ENCODE assay signal across 22 mouse cellular contexts in genomic region chr11:46386556-46386955, GRCm38 (mm10). TPM values are rescaled to one million over a fixed set of nuclear protein-coding genes. Genes with fewer than 3 reads are reported as not detected.
A peak's percentile ranks its signal among the peaks of the same experiment; 100 is the strongest.
DNase-seq lines count a peak whose midpoint lies in the region; ATAC-seq lines count a peak whose summit lies in the region.
"Had no signal": no experiment of that assay in that cellular context is flagged by ENCODE, and none has a peak within 500 bp of the region (broad histone marks: within the 10 kb centered on the region; RNA-seq: fewer than 3 reads in every experiment).

No protein-coding gene starts in this region.

- no peak overlapping the region for H3K27ac ChIP-seq in heart, embryonic 10.5 days
- H3K27ac ChIP-seq in heart, embryonic 12.5 days (ENCODE audit: poor library complexity, severe bottlenecking), result no peak overlapping the region
- no peak overlapping the region for H3K27ac ChIP-seq in limb, embryonic 10.5 days
- H3K27ac ChIP-seq: embryonic facial prominence, embryonic 13.5 days; forebrain, embryonic 12.5 days; gastrocnemius, adult 2 months; hindbrain, embryonic 15.5 days had no signal

- H3K4me2 ChIP-seq in heart, embryonic 12.5 days, result no peak overlapping the region
- H3K4me2 ChIP-seq: embryonic facial prominence, embryonic 13.5 days; forebrain, embryonic 12.5 days; heart, embryonic 11.5 days; hindbrain, embryonic 15.5 days had no signal

- 80% methylated on average over 8 of the region's 8 CpGs for WGBS in heart, embryonic 10.5 days
- 79% methylated on average over 8 of the region's 8 CpGs for WGBS in heart, embryonic 12.5 days
- 91% methylated on average over 8 of the region's 8 CpGs for WGBS in limb, embryonic 10.5 days

- no peaks in the 10 kb centered on the region for H3K4me1 ChIP-seq in heart, embryonic 10.5 days
- no peaks in the 10 kb centered on the region for H3K4me1 ChIP-seq in heart, embryonic 12.5 days (replicated peaks)
- no peaks in the 10 kb centered on the region for H3K4me1 ChIP-seq in limb, embryonic 10.5 days
- H3K4me1 ChIP-seq: embryonic facial prominence, embryonic 13.5 days; forebrain, embryonic 12.5 days; hindbrain, embryonic 15.5 days had no signal

- no peaks in the 10 kb centered on the region for H3K36me3 ChIP-seq in heart, embryonic 10.5 days
- H3K36me3 ChIP-seq in heart, embryonic 12.5 days, result no peaks in the 10 kb centered on the region
- no peaks in the 10 kb centered on the region for H3K36me3 ChIP-seq in limb, embryonic 10.5 days
- H3K36me3 ChIP-seq: embryonic facial prominence, embryonic 13.5 days; forebrain, embryonic 12.5 days; hindbrain, embryonic 15.5 days had no signal

- no peak for ATAC-seq in heart, embryonic 12.5 days (ENCODE audit: insufficient number of reproducible peaks, low FRiP score)
- ATAC-seq in activated CD4-positive, CD25-positive, alpha-beta regulatory T cell, adult 4 months, result peak; percentile 27
- ATAC-seq: forebrain, postnatal 0 days had no signal

- no peaks in the 10 kb centered on the region for H3K9me3 ChIP-seq in heart, embryonic 10.5 days
- no peaks in the 10 kb centered on the region for H3K9me3 ChIP-seq in heart, embryonic 12.5 days (replicated peaks)
- H3K9me3 ChIP-seq in limb, embryonic 10.5 days (replicated peaks), result no peaks in the 10 kb centered on the region
- H3K9me3 ChIP-seq: embryonic facial prominence, embryonic 13.5 days; forebrain, embryonic 12.5 days; hindbrain, embryonic 15.5 days had no signal

- no peaks in the 10 kb centered on the region for H3K27me3 ChIP-seq in heart, embryonic 10.5 days (ENCODE audit: insufficient read depth, poor library complexity, severe bottlenecking)
- H3K27me3 ChIP-seq in heart, embryonic 12.5 days (replicated peaks), result no peaks in the 10 kb centered on the region
- no peaks in the 10 kb centered on the region for H3K27me3 ChIP-seq in limb, embryonic 10.5 days (ENCODE audit: low read depth, poor library complexity, severe bottlenecking)
- H3K27me3 ChIP-seq: embryonic facial prominence, embryonic 13.5 days; forebrain, embryonic 12.5 days; hindbrain, embryonic 15.5 days had no signal

- H3K9ac ChIP-seq in heart, embryonic 12.5 days, result no peak overlapping the region
- H3K9ac ChIP-seq: embryonic facial prominence, embryonic 13.5 days; forebrain, embryonic 12.5 days; forebrain, postnatal 0 days; hindbrain, embryonic 15.5 days had no signal

- peak; percentile 4 for DNase-seq in heart, embryonic 10.5 days (ENCODE audit: low spot score)
- DNase-seq in CD4-positive, CD25-positive, alpha-beta regulatory T cell, adult 2 months (ENCODE audit: low read depth, low spot score), result peak; percentile 78
- no peak for DNase-seq in limb, embryonic 10.5 days (ENCODE audit: low spot score)
- DNase-seq in ovary, postnatal 14 days (ENCODE audit: low spot score), result no peak
- no peak for DNase-seq in frontal cortex, postnatal 14 days (ENCODE audit: low spot score in 2 of 2)
- DNase-seq: adrenal gland, adult 2 months; adrenal gland, postnatal 25 days; cerebellum, adult 18-20 months; cerebellum, adult 9-11 months; cerebellum, postnatal 36 days; forebrain, postnatal 0 days; gastrocnemius, adult 2 months; gastrocnemius, postnatal 25 days; heart, postnatal 36 days had no signal

- no peak overlapping the region for H3K4me3 ChIP-seq in heart, embryonic 10.5 days
- H3K4me3 ChIP-seq in heart, embryonic 12.5 days, result no peak overlapping the region
- no peak overlapping the region for H3K4me3 ChIP-seq in limb, embryonic 10.5 days
- H3K4me3 ChIP-seq: embryonic facial prominence, embryonic 13.5 days; forebrain, embryonic 12.5 days; gastrocnemius, adult 2 months; hindbrain, embryonic 15.5 days had no signal

RNA-seq across cellular contexts. Expression of gene Itk, which starts 2.8 kb away (rescaled TPM):
- polyA plus RNA-seq in heart, embryonic 10.5 days (2016; fragmentation: Nextera tagmentation; extraction: Ambion mirVana), result 0.09 TPM in 1 of 2 replicates, not detected in the other
- polyA plus RNA-seq in heart, embryonic 12.5 days (2016; fragmentation: Nextera tagmentation; extraction: Ambion mirVana), result not detected in 2 replicates
- polyA plus RNA-seq in activated CD4-positive, CD25-positive, alpha-beta regulatory T cell, adult 4 months (2017; shearing (Covaris generic)), result 100 to 1,000 TPM; 102 to 115 TPM
- polyA plus RNA-seq in limb, embryonic 10.5 days (2016; fragmentation: Nextera tagmentation; extraction: Ambion mirVana), result not detected in 2 replicates
- polyA plus RNA-seq: embryonic facial prominence, embryonic 13.5 days; forebrain, embryonic 12.5 days; heart, embryonic 11.5 days; hindbrain, embryonic 11.5 days; hindbrain, embryonic 15.5 days had no signal

RNA-seq across cellular contexts. Expression of gene Fam71b, which starts 9.8 kb away (rescaled TPM):
- polyA plus RNA-seq in heart, embryonic 10.5 days (2016; fragmentation: Nextera tagmentation; extraction: Ambion mirVana), result not detected in 2 replicates
- not detected in 2 replicates for polyA plus RNA-seq in heart, embryonic 12.5 days (2016; fragmentation: Nextera tagmentation; extraction: Ambion mirVana)
- polyA plus RNA-seq in activated CD4-positive, CD25-positive, alpha-beta regulatory T cell, adult 4 months (2017; shearing (Covaris generic)), result not detected
- polyA plus RNA-seq in limb, embryonic 10.5 days (2016; fragmentation: Nextera tagmentation; extraction: Ambion mirVana), result not detected in 2 replicates
- polyA plus RNA-seq: adrenal gland, adult 2 months; embryonic facial prominence, embryonic 13.5 days; forebrain, embryonic 12.5 days; forebrain, postnatal 0 days; hindbrain, embryonic 11.5 days; hindbrain, embryonic 15.5 days; intestine, embryonic 14.5 days had no signal

RNA-seq across cellular contexts. Expression of gene Med7, which starts 50.2 kb away (rescaled TPM):
- polyA plus RNA-seq in heart, embryonic 10.5 days (2016; fragmentation: Nextera tagmentation; extraction: Ambion mirVana), result 67.5 and 79.6 TPM in 2 replicates
- 54.9 and 56.8 TPM in 2 replicates for polyA plus RNA-seq in heart, embryonic 12.5 days (2016; fragmentation: Nextera tagmentation; extraction: Ambion mirVana)
- polyA plus RNA-seq in activated CD4-positive, CD25-positive, alpha-beta regulatory T cell, adult 4 months (2017; shearing (Covaris generic)), result 10 to 100 TPM; 41.5 to 42.1 TPM
- 93.7 and 97.6 TPM in 2 replicates for polyA plus RNA-seq in limb, embryonic 10.5 days (2016; fragmentation: Nextera tagmentation; extraction: Ambion mirVana)

Comparison
In these comparisons a context has a peak if more than half of its experiments do, and no peak if none do; other contexts are left out.
1. DNase-seq: peak in heart, embryonic 10.5 days (single experiment) and CD4-positive, CD25-positive, alpha-beta regulatory T cell, adult 2 months (single experiment); none in limb, embryonic 10.5 days (single experiment), ovary, postnatal 14 days (single experiment) and frontal cortex, postnatal 14 days (0 of 2).
2. RNA of gene Itk, which starts 2.8 kb away (polyA plus RNA-seq): 102 to 115 TPM in activated CD4-positive, CD25-positive, alpha-beta regulatory T cell, adult 4 months; 0.09 TPM in heart, embryonic 10.5 days, not detected in heart, embryonic 12.5 days and not detected in limb, embryonic 10.5 days; every median in the first group is over 10 times any median in the second.